ENCODE assay signal across 26 mouse cellular contexts in genomic region chr6:107577309-107577708, GRCm38 (mm10). TPM values are rescaled to one million over a fixed set of nuclear protein-coding genes. Genes with fewer than 3 reads are reported as not detected.
A peak's percentile ranks its signal among the peaks of the same experiment; 100 is the strongest.
DNase-seq lines count a peak whose midpoint lies in the region; ATAC-seq and TF ChIP-seq lines count a peak whose summit lies in the region.
"Had no signal": no experiment of that assay in that cellular context is flagged by ENCODE, and none has a peak within 500 bp of the region (broad histone marks: within the 10 kb centered on the region; RNA-seq: fewer than 3 reads in every experiment).

No protein-coding gene starts in this region.

- H3K4me3 ChIP-seq in hindbrain, embryonic 11.5 days (ENCODE audit: low read depth, low read length) = no peak overlapping the region
- no peak overlapping the region for H3K4me3 ChIP-seq in hindbrain, embryonic 12.5 days
- no peak overlapping the region for H3K4me3 ChIP-seq in kidney, adult 2 months (ENCODE audit: insufficient read depth, low read depth, low read length)
- no peak overlapping the region for H3K4me3 ChIP-seq in midbrain, embryonic 13.5 days (replicated peaks)
- no peak overlapping the region for H3K4me3 ChIP-seq in midbrain, postnatal 0 days (ENCODE audit: low read depth, low read length)
- no peak overlapping the region for H3K4me3 ChIP-seq in neural tube, embryonic 14.5 days (ENCODE audit: low read depth, low read length)
- H3K4me3 ChIP-seq: embryonic facial prominence, embryonic 13.5 days; embryonic facial prominence, embryonic 15.5 days; erythroblast, embryonic 14.5 days; forebrain, embryonic 10.5 days; forebrain, embryonic 12.5 days had no signal

- no peak for TF ChIP-seq CTCF in kidney, adult 2 months (conservative IDR thresholded peaks at IDR 0.05; ENCODE audit: insufficient read depth, insufficient read length, low read depth, low read length)
- TF ChIP-seq CTCF in midbrain, postnatal 0 days (IDR thresholded peaks at IDR 0.05) = no peak

- H3K9me3 ChIP-seq in hindbrain, embryonic 11.5 days (ENCODE audit: control insufficient read depth, low read length) = no peaks in the 10 kb centered on the region
- no peaks in the 10 kb centered on the region for H3K9me3 ChIP-seq in hindbrain, embryonic 12.5 days (replicated peaks)
- H3K9me3 ChIP-seq in midbrain, embryonic 13.5 days = no peaks in the 10 kb centered on the region
- H3K9me3 ChIP-seq in midbrain, postnatal 0 days (ENCODE audit: low read length) = no peaks in the 10 kb centered on the region
- no peaks in the 10 kb centered on the region for H3K9me3 ChIP-seq in neural tube, embryonic 14.5 days (ENCODE audit: control insufficient read depth, low read length)
- H3K9me3 ChIP-seq: embryonic facial prominence, embryonic 13.5 days; embryonic facial prominence, embryonic 15.5 days; forebrain, embryonic 10.5 days; forebrain, embryonic 12.5 days had no signal

- 99% methylated on average over 8 of the region's 8 CpGs for WGBS in hindbrain, embryonic 11.5 days
- over 99% methylated on average over 8 of the region's 8 CpGs for WGBS in hindbrain, embryonic 12.5 days
- WGBS in kidney, adult 2 months = 93% methylated on average over 8 of the region's 8 CpGs
- 98% methylated on average over 8 of the region's 8 CpGs for WGBS in midbrain, embryonic 13.5 days
- WGBS in midbrain, postnatal 0 days = 99% methylated on average over 8 of the region's 8 CpGs
- 98% methylated on average over 8 of the region's 8 CpGs for WGBS in neural tube, embryonic 14.5 days

- no peaks in the 10 kb centered on the region for H3K27me3 ChIP-seq in hindbrain, embryonic 11.5 days (ENCODE audit: control insufficient read depth, insufficient read depth, low read length)
- H3K27me3 ChIP-seq in hindbrain, embryonic 12.5 days = no peaks in the 10 kb centered on the region
- H3K27me3 ChIP-seq in kidney, adult 2 months (replicated peaks; ENCODE audit: control insufficient read depth, insufficient read depth, low read length) = no peaks in the 10 kb centered on the region
- H3K27me3 ChIP-seq in midbrain, embryonic 13.5 days = no peaks in the 10 kb centered on the region
- no peaks in the 10 kb centered on the region for H3K27me3 ChIP-seq in midbrain, postnatal 0 days (ENCODE audit: insufficient read depth, low read length)
- no peaks in the 10 kb centered on the region for H3K27me3 ChIP-seq in neural tube, embryonic 14.5 days (ENCODE audit: control insufficient read depth, insufficient read depth, low read length)
- H3K27me3 ChIP-seq: embryonic facial prominence, embryonic 13.5 days; embryonic facial prominence, embryonic 15.5 days; forebrain, embryonic 12.5 days had no signal

- no peak overlapping the region for H3K27ac ChIP-seq in hindbrain, embryonic 11.5 days (ENCODE audit: low read depth, low read length)
- no peak overlapping the region for H3K27ac ChIP-seq in hindbrain, embryonic 12.5 days
- H3K27ac ChIP-seq in kidney, adult 2 months (ENCODE audit: insufficient read depth, low read depth, low read length) = no peak overlapping the region
- H3K27ac ChIP-seq in midbrain, embryonic 13.5 days = no peak overlapping the region
- H3K27ac ChIP-seq in midbrain, postnatal 0 days (ENCODE audit: low read depth, low read length) = no peak overlapping the region
- H3K27ac ChIP-seq in neural tube, embryonic 14.5 days (ENCODE audit: low read depth, low read length) = no peak overlapping the region
- H3K27ac ChIP-seq: embryonic facial prominence, embryonic 13.5 days; embryonic facial prominence, embryonic 15.5 days; forebrain, embryonic 10.5 days; forebrain, embryonic 12.5 days had no signal

- no peak overlapping the region for H3K9ac ChIP-seq in hindbrain, embryonic 11.5 days (ENCODE audit: low read depth, low read length)
- no peak overlapping the region for H3K9ac ChIP-seq in hindbrain, embryonic 12.5 days
- H3K9ac ChIP-seq in midbrain, embryonic 13.5 days (replicated peaks) = no peak overlapping the region
- no peak overlapping the region for H3K9ac ChIP-seq in midbrain, postnatal 0 days (replicated peaks; ENCODE audit: low read length, poor library complexity, severe bottlenecking)
- H3K9ac ChIP-seq in neural tube, embryonic 14.5 days (replicated peaks; ENCODE audit: low read depth, low read length) = no peak overlapping the region
- H3K9ac ChIP-seq: embryonic facial prominence, embryonic 13.5 days; embryonic facial prominence, embryonic 15.5 days; forebrain, embryonic 12.5 days had no signal

- no peak overlapping the region for H3K4me2 ChIP-seq in hindbrain, embryonic 11.5 days (replicated peaks; ENCODE audit: low read depth, low read length)
- H3K4me2 ChIP-seq in hindbrain, embryonic 12.5 days (replicated peaks) = no peak overlapping the region
- H3K4me2 ChIP-seq in midbrain, embryonic 13.5 days (replicated peaks) = no peak overlapping the region
- no peak overlapping the region for H3K4me2 ChIP-seq in midbrain, postnatal 0 days (ENCODE audit: low read depth, low read length, poor library complexity, severe bottlenecking)
- no peak overlapping the region for H3K4me2 ChIP-seq in neural tube, embryonic 14.5 days (ENCODE audit: low read depth, low read length)
- H3K4me2 ChIP-seq: embryonic facial prominence, embryonic 13.5 days; embryonic facial prominence, embryonic 15.5 days; forebrain, embryonic 12.5 days had no signal

- ATAC-seq in hindbrain, embryonic 11.5 days (ENCODE audit: low FRiP score) = 0 out of 2 replicates have a peak, but pooled peaks have one; percentile 28
- no peak for ATAC-seq in hindbrain, embryonic 12.5 days (ENCODE audit: low FRiP score)
- ATAC-seq in midbrain, embryonic 13.5 days = peak; percentile 60; the same call in 1 of the 2 replicates
- no peak for ATAC-seq in midbrain, postnatal 0 days (ENCODE audit: low FRiP score)
- ATAC-seq in neural tube, embryonic 14.5 days (ENCODE audit: low read depth) = peak; percentile 24; the same call in 1 of the 2 replicates
- ATAC-seq: forebrain, embryonic 16.5 days had no signal

- H3K36me3 ChIP-seq in hindbrain, embryonic 11.5 days (ENCODE audit: control insufficient read depth, insufficient read depth, low read length) = no peaks in the 10 kb centered on the region
- peaks cover 10% of the 10 kb centered on the region; the same call in 1 of the 2 replicates for H3K36me3 ChIP-seq in hindbrain, embryonic 12.5 days
- H3K36me3 ChIP-seq in kidney, adult 2 months (ENCODE audit: control insufficient read depth, insufficient read depth, low read length) = no peaks in the 10 kb centered on the region
- peaks cover 6% of the 10 kb centered on the region for H3K36me3 ChIP-seq in midbrain, embryonic 13.5 days
- no peaks in the 10 kb centered on the region for H3K36me3 ChIP-seq in midbrain, postnatal 0 days (ENCODE audit: insufficient read depth, low read length)
- H3K36me3 ChIP-seq in neural tube, embryonic 14.5 days (ENCODE audit: control insufficient read depth, insufficient read depth, low read length) = no peaks in the 10 kb centered on the region
- H3K36me3 ChIP-seq: embryonic facial prominence, embryonic 13.5 days; embryonic facial prominence, embryonic 15.5 days had no signal

- no peaks in the 10 kb centered on the region for H3K4me1 ChIP-seq in hindbrain, embryonic 11.5 days (replicated peaks; ENCODE audit: control insufficient read depth, insufficient read depth, low read length)
- no peaks in the 10 kb centered on the region for H3K4me1 ChIP-seq in hindbrain, embryonic 12.5 days
- no peaks in the 10 kb centered on the region for H3K4me1 ChIP-seq in kidney, adult 2 months (ENCODE audit: control insufficient read depth, insufficient read depth, low read length)
- no peaks in the 10 kb centered on the region for H3K4me1 ChIP-seq in midbrain, embryonic 13.5 days (replicated peaks)
- no peaks in the 10 kb centered on the region for H3K4me1 ChIP-seq in midbrain, postnatal 0 days (ENCODE audit: insufficient read depth, low read length)
- H3K4me1 ChIP-seq in neural tube, embryonic 14.5 days (ENCODE audit: control insufficient read depth, insufficient read depth, low read length) = no peaks in the 10 kb centered on the region
- H3K4me1 ChIP-seq: embryonic facial prominence, embryonic 13.5 days; embryonic facial prominence, embryonic 15.5 days; forebrain, embryonic 10.5 days; forebrain, embryonic 12.5 days had no signal

- no peak for DNase-seq in hindbrain, embryonic 11.5 days (ENCODE audit: low spot score)
- DNase-seq in kidney, adult 2 months = peak; percentile 3
- no peak for DNase-seq in kidney, adult 9 months
- DNase-seq in midbrain, postnatal 0 days (ENCODE audit: low spot score) = no peak
- no peak for DNase-seq in neural tube, embryonic 10.5 days (ENCODE audit: extremely low spot score, low spot score)
- DNase-seq: adrenal gland, adult 2 months; adrenal gland, postnatal 10 days; adrenal gland, postnatal 25 days; cerebellum, adult 11 months; cerebellum, adult 18-20 months; cerebellum, adult 8-10 months; cerebellum, adult 9-11 months; cerebellum, postnatal 14 days; cerebellum, postnatal 36 days; embryo, embryonic 11 days had no signal

- TF ChIP-seq POLR2A in kidney, adult 2 months (IDR thresholded peaks at IDR 0.05; ENCODE audit: low read depth, low read length) = no peak

RNA-seq across cellular contexts. Expression of gene Lrrn1, which starts 47.7 kb away (rescaled TPM):
- polyA plus RNA-seq in hindbrain, embryonic 11.5 days (2014; fragmentation: Nextera tagmentation; extraction: Ambion mirVana) = 170 and 181 TPM in 2 replicates
- 128 and 135 TPM in 2 replicates for polyA plus RNA-seq in hindbrain, embryonic 12.5 days (2016; fragmentation: Nextera tagmentation; extraction: Ambion mirVana)
- polyA plus RNA-seq in kidney, adult 2 months (2012; rRNA removed) = 5.7 and 6.9 TPM in 2 replicates
- polyA plus RNA-seq in midbrain, embryonic 13.5 days (2015; fragmentation: Nextera tagmentation; extraction: Ambion mirVana) = 74.9 and 82.3 TPM in 2 replicates
- total RNA-seq in midbrain, postnatal 0 days (2014; rRNA removed) = 63.7 and 64.6 TPM in 2 replicates
- polyA plus RNA-seq in midbrain, postnatal 0 days (2015; fragmentation: Nextera tagmentation; extraction: Ambion mirVana) = 46.9 and 50.6 TPM in 2 replicates
- polyA plus RNA-seq in neural tube, embryonic 14.5 days (2014; fragmentation: Nextera tagmentation; extraction: Ambion mirVana) = 101 and 131 TPM in 2 replicates
- total RNA-seq: common myeloid progenitor, adult 5-6 weeks; MEL had no signal
- polyA plus RNA-seq: erythroblast, embryonic 14.5 days had no signal

Comparison
In these comparisons a context has a peak if more than half of its experiments do, and no peak if none do; other contexts are left out.
1. ATAC-seq: peak in hindbrain, embryonic 11.5 days (single experiment), midbrain, embryonic 13.5 days (single experiment) and neural tube, embryonic 14.5 days (single experiment); none in hindbrain, embryonic 12.5 days (single experiment) and midbrain, postnatal 0 days (single experiment).